Mouse (Mus musculus) left cerebral cortex, adult 2 months (tissue): ENCODE results near the gene Nod2. TPM values are rescaled to one million over a fixed set of nuclear protein-coding genes. Genes with fewer than 3 reads are reported as not detected.

Experiments used
- DNase-seq, 2 experiments: peaks; one replicate each; pipeline ENCODE4 v3.0.0; 2021 to 2022; ENCODE audit warnings: low spot score in 2 of 2, mixed read lengths in 1 of 2; ENCODE audit errors: extremely low spot score in 1 of 2
- H3K27ac ChIP-seq: fragments of 200-600 bp; 2 replicates; pipeline ENCODE4 v1.8.1; 2022
- H3K4me3 ChIP-seq: fragments of 200-600 bp; 2 replicates; pipeline ENCODE4 v1.8.1; 2022
- CTCF ChIP-seq: fragments of 200-600 bp; IDR thresholded peaks from 2 replicates; pipeline ENCODE4 v1.8.1; 2022; ENCODE audit warnings: antibody characterized with exemption, mild to moderate bottlenecking, moderate library complexity
- intact Hi-C: fragments of 180-260 bp; cut with DNase I; formaldehyde crosslinking; loops from one replicate; pipeline ENCODE4 v1.15.1; 2025
- total RNA-seq, 2 experiments: library from RNA; stranded (reverse); gene quantifications; 2 replicates each; pipeline ENCODE4 v1.2.3; 2021

Gene Nod2
- total RNA-seq, 2 experiments from 2014 or later: 0.27 to 0.65 TPM

- DNase-seq: no peak
- H3K27ac ChIP-seq: no peak overlapping the region
- TF ChIP-seq CTCF: no peak
- no peak overlapping the region for H3K4me3 ChIP-seq
- intact Hi-C loops: loop anchor here (1.0 to 5.0 kb wide), 7 partner anchors 54 to 350 kb away; partner anchors contain the start of genes Brd7 and Nkd1
Measured at GRCm38 (mm10) chr8:88620931-88621330, 26.2 kb upstream of the Nod2 start.

- peak; percentile 90 for TF ChIP-seq CTCF
- DNase-seq: peak; percentile 69 to 82
- intact Hi-C loops: loop anchor here (1.0 to 5.0 kb wide), 7 partner anchors 54 to 351 kb away; partner anchors contain the start of genes Brd7 and Nkd1
- no peak overlapping the region for H3K27ac ChIP-seq
- no peak overlapping the region for H3K4me3 ChIP-seq
Measured at GRCm38 (mm10) chr8:88621408-88621807, 25.7 kb upstream of the Nod2 start.

- DNase-seq: no peak
- no peak overlapping the region for H3K4me3 ChIP-seq
- no peak overlapping the region for H3K27ac ChIP-seq
- intact Hi-C loops: loop anchor here (5.0 kb wide), 4 partner anchors 56 to 171 kb away; partner anchors contain the start of gene Nkd1
- TF ChIP-seq CTCF: no peak
Measured at GRCm38 (mm10) chr8:88623351-88623750, 23.8 kb upstream of the Nod2 start.

- H3K4me3 ChIP-seq: no peak overlapping the region
- DNase-seq: no peak
- no peak for TF ChIP-seq CTCF
- intact Hi-C loops: loop anchor here (5.0 kb wide), 4 partner anchors 57 to 172 kb away; partner anchors contain the start of gene Nkd1
- no peak overlapping the region for H3K27ac ChIP-seq
Measured at GRCm38 (mm10) chr8:88624276-88624675, 22.8 kb upstream of the Nod2 start.

GRCm38 (mm10) chr8:88626433-88626832, 20.7 kb upstream of the Nod2 start:
- TF ChIP-seq CTCF: no peak
- intact Hi-C loops: no loop called here

GRCm38 (mm10) chr8:88626940-88627264, 20.2 kb upstream of the Nod2 start:
- H3K27ac ChIP-seq: peak overlapping the region; percentile 50
- TF ChIP-seq CTCF: no peak
- H3K4me3 ChIP-seq: peak overlapping the region; percentile 66
- no peak for DNase-seq
- intact Hi-C loops: loop anchor here (1.0 kb wide), 2 partner anchors 54 to 69 kb away; no protein-coding TSS in a partner anchor

More at GRCm38 (mm10) chr8:88626433-88626832, 20.7 kb upstream of the Nod2 start:
- DNase-seq: no peak
- no peak overlapping the region for H3K27ac ChIP-seq
- H3K4me3 ChIP-seq: no peak overlapping the region

- TF ChIP-seq CTCF: no peak; the same call in 1 of the 2 replicates
- H3K27ac ChIP-seq: peak overlapping the region; percentile 90
- H3K4me3 ChIP-seq: peak overlapping the region; percentile 66
- DNase-seq: peak; percentile 80 to 83
- intact Hi-C loops: loop anchor here (1.0 kb wide), 2 partner anchors 54 to 69 kb away; no protein-coding TSS in a partner anchor
Measured at GRCm38 (mm10) chr8:88627265-88627991, 19.7 kb upstream of the Nod2 start.

GRCm38 (mm10) chr8:88628001-88628774, 18.9 kb upstream of the Nod2 start:
- TF ChIP-seq CTCF: no peak
- intact Hi-C loops: no loop called here
- H3K27ac ChIP-seq: peak overlapping the region; percentile 90; the same call in 1 of the 2 replicates
- peak in 1 of 2 experiments; percentile 61 for DNase-seq
- H3K4me3 ChIP-seq: peak overlapping the region; percentile 66

- no peak for DNase-seq
- TF ChIP-seq CTCF: no peak
- intact Hi-C loops: loop anchor here (1.0 kb wide), 1 partner anchor 71 kb away; no protein-coding TSS in a partner anchor
- Histone ChIP-seq H3K4me3 (no peak overlapping the region), H3K27ac (no peak overlapping the region)
Measured at GRCm38 (mm10) chr8:88630225-88630624, 16.9 kb upstream of the Nod2 start.

- peak; percentile 57 for TF ChIP-seq CTCF
- peak in 1 of 2 experiments; percentile 28 for DNase-seq
- intact Hi-C loops: no loop called here
- H3K4me3 ChIP-seq: no peak overlapping the region
- no peak overlapping the region for H3K27ac ChIP-seq
Measured at GRCm38 (mm10) chr8:88631081-88631480, 16.0 kb upstream of the Nod2 start.

- intact Hi-C loops: no loop called here
- H3K27ac ChIP-seq: no peak overlapping the region
Measured at GRCm38 (mm10) chr8:88633343-88633765, 13.8 kb upstream of the Nod2 start.

More at GRCm38 (mm10) chr8:88633343-88633765, 13.8 kb upstream of the Nod2 start:
- no peak for DNase-seq
- TF ChIP-seq CTCF: no peak
- H3K4me3 ChIP-seq: no peak overlapping the region
